Mouse (Mus musculus) large intestine, adult 2 months (tissue): ENCODE results near the gene Ube2l6. TPM values are rescaled to one million over a fixed set of nuclear protein-coding genes. Genes with fewer than 3 reads are reported as not detected.
"Not testable (repeated sequence)": the region's sequence is repeated elsewhere in the genome, so short reads cannot be mapped to it uniquely, and the experiment has no call there.

Experiments used
- DNase-seq: peaks from one replicate; pipeline ENCODE4 v3.0.0-alpha.2; 2012; ENCODE audit warnings: low read depth, low spot score
- WGBS: fragments of 180-500 bp; shearing (Covaris S2); methylation state at CpG from one replicate; pipeline ENCODE4 v1.1.7; 2018; 5-methylcytosine and 5-hydroxymethylcytosine counted together
- polyA plus RNA-seq: library from polyadenylated mRNA; depleted of rRNA; stranded (reverse); fragments of >200 nt; gene quantifications from 2 replicates; pipeline ENCODE4 v1.2.3, GENCODE M21; 2012

Ube2l6 gene
- polyA plus RNA-seq, 1 experiment: 59.1 TPM

- no peak for DNase-seq
- WGBS: 62% methylated on average over 9 of the region's 9 CpGs
Measured at GRCm38 (mm10) chr2:84790418-84790817, 8.2 kb upstream of the Ube2l6 start.

GRCm38 (mm10) chr2:84792516-84792915, 6.1 kb upstream of the Ube2l6 start:
- WGBS: 37% methylated on average over 3 of the region's 3 CpGs
- no peak for DNase-seq

GRCm38 (mm10) chr2:84793154-84793553, 5.5 kb upstream of the Ube2l6 start:
- DNase-seq: no peak
- 91% methylated on average over 3 of the region's 3 CpGs for WGBS

GRCm38 (mm10) chr2:84793871-84794270, 4.8 kb upstream of the Ube2l6 start:
- 81% methylated on average over 3 of the region's 3 CpGs for WGBS
- no peak for DNase-seq

- WGBS: 13% methylated on average over 13 of the region's 13 CpGs
- peak; percentile 45 for DNase-seq
Measured at GRCm38 (mm10) chr2:84797833-84798492, 665 bp upstream of the Ube2l6 start.

- peak; percentile 74 for DNase-seq
- WGBS: under 1% methylated on average over 16 of the region's 16 CpGs
Measured at GRCm38 (mm10) chr2:84799041-84799561, 473 bp downstream of the Ube2l6 start.

GRCm38 (mm10) chr2:84800304-84800703, 1.7 kb downstream of the Ube2l6 start:
- peak; percentile 21 for DNase-seq
- 57% methylated on average over 4 of the region's 4 CpGs for WGBS

- WGBS: 73% methylated on average over 5 of the region's 5 CpGs
- DNase-seq: not testable (repeated sequence)
Measured at GRCm38 (mm10) chr2:84801223-84801622, 2.6 kb downstream of the Ube2l6 start.

- WGBS: 91% methylated on average over 7 of the region's 7 CpGs
Measured at GRCm38 (mm10) chr2:84803963-84804362, 5.3 kb downstream of the Ube2l6 start.

GRCm38 (mm10) chr2:84806546-84806945, 7.9 kb downstream of the Ube2l6 start:
- no peak for DNase-seq
- WGBS: 73% methylated on average over 5 of the region's 5 CpGs

More at GRCm38 (mm10) chr2:84803963-84804362, 5.3 kb downstream of the Ube2l6 start:
- no peak for DNase-seq

- no peak for DNase-seq
Measured at GRCm38 (mm10) chr2:84809330-84809729, 10.7 kb downstream of the Ube2l6 start.

GRCm38 (mm10) chr2:84810526-84810885, 11.9 kb downstream of the Ube2l6 start:
- WGBS: 79% methylated on average over 6 of the region's 6 CpGs
- DNase-seq: no peak

GRCm38 (mm10) chr2:84810886-84811577, 12.4 kb downstream of the Ube2l6 start:
- DNase-seq: peak; percentile 22
- 49% methylated on average over 26 of the region's 26 CpGs for WGBS

GRCm38 (mm10) chr2:84811880-84812279, 13.3 kb downstream of the Ube2l6 start:
- 70% methylated on average over 7 of the region's 7 CpGs for WGBS
- DNase-seq: no peak

- DNase-seq: no peak
- 87% methylated on average over 6 of the region's 6 CpGs for WGBS
Measured at GRCm38 (mm10) chr2:84812676-84813075, 14.0 kb downstream of the Ube2l6 start.

- no peak for DNase-seq
- 41% methylated on average over 3 of the region's 3 CpGs for WGBS
Measured at GRCm38 (mm10) chr2:84819861-84820260, 21.2 kb downstream of the Ube2l6 start.

GRCm38 (mm10) chr2:84822552-84822951, 23.9 kb downstream of the Ube2l6 start, which contains the start of gene Smtnl1:
Gene Smtnl1 (minus strand): TSS chr2:84822652.
- no peak for DNase-seq
- WGBS: 36% methylated on average over 13 of the region's 13 CpGs

- 24% methylated on average over 2 of the region's 2 CpGs for WGBS
- DNase-seq: no peak
Measured at GRCm38 (mm10) chr2:84823237-84823636, 24.6 kb downstream of the Ube2l6 start.

- DNase-seq: peak; percentile 85
- WGBS: under 1% methylated on average over 34 of the region's 34 CpGs
Measured at GRCm38 (mm10) chr2:84826488-84827282, 28.1 kb downstream of the Ube2l6 start, which contains the start of gene Timm10. Gene Timm10 (plus strand): TSS chr2:84826997.

GRCm38 (mm10) chr2:84827283-84827920, 28.8 kb downstream of the Ube2l6 start:
- DNase-seq: no peak

More at GRCm38 (mm10) chr2:84827283-84827920, 28.8 kb downstream of the Ube2l6 start:
- under 1% methylated on average over 29 of the region's 29 CpGs for WGBS
